Mouse (Mus musculus) left cerebral cortex, postnatal 10 days (tissue): ENCODE data around the gene Kcmf1. TPM values are rescaled to one million over a fixed set of nuclear protein-coding genes. Genes with fewer than 3 reads are reported as not detected.

Experiments
- DNase-seq, 2 experiments: peaks; one replicate each; pipeline ENCODE4 v3.0.0; 2021 to 2022; ENCODE audit warnings: low spot score in 2 of 2, mixed read lengths in 1 of 2; ENCODE audit errors: extremely low spot score in 1 of 2
- intact Hi-C: fragments of 180-260 bp; cut with DNase I; formaldehyde crosslinking; loops from one replicate; pipeline ENCODE4 v1.15.1; 2025
- total RNA-seq, 2 experiments: library from RNA; stranded (reverse); gene quantifications; 2 replicates each; pipeline ENCODE4 v1.2.3; 2021

The Kcmf1 gene
- total RNA-seq, 2 experiments from 2014 or later, result 61.6 to 64.7 TPM

DNA sequence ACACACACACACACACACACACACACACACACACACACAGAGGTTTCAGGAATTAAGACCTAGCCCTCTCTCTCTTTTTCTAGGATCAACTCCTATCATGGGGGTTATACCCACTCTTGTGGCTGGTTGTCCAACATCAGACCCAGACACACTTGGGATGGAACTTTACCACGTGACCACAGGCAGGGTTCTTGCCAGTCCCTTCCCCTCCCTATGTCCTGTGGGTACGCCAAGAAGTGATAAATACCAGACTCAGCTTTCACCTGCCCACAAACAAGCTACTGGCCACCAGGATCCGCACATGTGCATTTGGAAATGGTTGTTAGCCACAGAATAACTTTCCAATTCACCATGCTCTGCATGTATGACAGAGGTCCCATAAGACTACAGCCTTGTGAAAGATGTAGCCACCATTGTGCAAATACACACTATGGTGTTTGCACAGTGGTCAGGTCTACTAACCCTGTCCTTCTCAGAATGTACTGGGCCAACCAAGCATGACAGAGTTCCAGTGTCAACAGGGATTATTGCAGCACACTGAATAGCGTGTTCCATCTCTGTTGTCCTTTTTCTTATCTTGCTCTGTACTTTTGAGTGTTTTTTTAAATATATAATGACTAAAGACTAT is 90.1 kb downstream of the Kcmf1 start:
- intact Hi-C loops, result no loop called here
- DNase-seq, result no peak

DNA sequence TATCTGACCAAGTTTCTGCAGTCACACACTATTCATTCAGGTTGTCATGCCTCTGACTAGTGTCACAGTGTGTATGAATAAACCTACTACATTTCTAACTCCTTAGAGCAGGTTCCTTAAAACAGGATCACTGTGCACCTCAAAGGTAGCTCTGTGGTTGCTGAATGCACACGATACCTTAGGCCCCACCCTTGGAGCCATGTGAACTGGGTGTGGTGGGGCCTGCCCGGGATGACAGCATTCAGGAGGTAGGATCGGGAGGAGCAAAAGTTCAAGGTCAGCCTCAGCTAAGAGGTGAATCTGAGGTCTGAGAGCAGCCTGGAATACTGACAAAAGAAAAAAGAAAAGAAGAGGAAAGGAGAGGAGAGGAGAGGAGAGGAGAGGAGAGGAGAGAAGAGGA is 91.4 kb downstream of the Kcmf1 start:
- intact Hi-C loops, result no loop called here
- no peak for DNase-seq

DNA sequence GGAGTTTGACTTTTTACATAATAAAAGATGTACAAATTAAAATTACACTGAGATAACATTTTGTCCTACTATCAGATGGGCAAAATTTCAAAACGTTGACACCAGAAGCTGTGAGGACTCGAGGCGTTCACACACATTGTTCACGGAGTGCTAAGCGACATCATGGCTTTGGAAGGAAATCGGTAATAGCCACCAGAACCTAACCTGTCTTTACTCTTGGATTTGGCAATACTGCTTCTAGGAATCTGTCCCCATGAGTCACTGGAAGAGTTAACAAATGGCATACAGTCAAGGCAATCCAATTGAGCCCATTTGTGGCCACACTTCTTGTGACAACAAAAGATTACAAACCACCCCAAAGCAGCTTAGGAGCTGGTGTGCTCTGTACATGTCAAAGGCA is 96.1 kb downstream of the Kcmf1 start:
- no peak for DNase-seq
- intact Hi-C loops, result no loop called here

DNA sequence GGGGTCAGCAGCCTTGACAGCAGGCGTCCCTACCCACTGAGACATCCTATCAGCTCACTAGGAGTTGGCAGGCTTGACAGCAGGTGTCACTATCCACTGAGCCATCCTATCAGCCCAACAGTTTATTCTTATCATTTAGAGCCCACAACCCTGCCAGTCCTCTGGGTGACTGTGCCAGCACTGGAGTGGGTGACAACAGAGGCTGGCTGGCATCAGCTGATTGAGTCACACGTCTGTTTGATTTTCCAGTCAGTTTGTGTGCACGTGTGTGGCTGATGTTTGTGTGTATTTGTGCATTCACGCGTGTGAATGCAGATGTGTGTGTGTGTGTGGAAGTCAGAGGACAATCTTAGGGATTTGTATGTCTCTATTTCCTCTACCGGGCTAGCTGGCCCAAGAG is 97.7 kb downstream of the Kcmf1 start:
- intact Hi-C loops, result no loop called here
- DNase-seq, result no peak

DNA sequence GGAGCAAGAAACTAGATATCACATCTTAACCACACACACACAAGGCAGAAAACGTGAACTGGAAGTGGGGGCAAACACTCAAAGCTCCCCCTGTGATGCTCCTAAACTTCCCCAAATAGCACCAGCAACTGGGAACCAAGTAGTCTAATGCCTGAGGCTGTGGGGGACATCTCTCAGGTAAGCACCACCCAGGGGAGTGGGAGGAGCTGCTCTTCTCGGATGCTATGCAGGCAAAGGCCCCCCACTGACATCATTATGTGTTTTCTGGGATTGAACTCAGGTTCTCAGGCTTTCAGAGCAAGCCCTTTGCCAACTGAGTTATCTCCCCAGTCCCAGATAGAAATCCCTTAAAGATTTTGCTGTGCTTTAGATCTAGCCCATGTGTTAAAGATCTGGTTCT is 99.1 kb downstream of the Kcmf1 start:
- intact Hi-C loops, result no loop called here
- no peak for DNase-seq

DNA sequence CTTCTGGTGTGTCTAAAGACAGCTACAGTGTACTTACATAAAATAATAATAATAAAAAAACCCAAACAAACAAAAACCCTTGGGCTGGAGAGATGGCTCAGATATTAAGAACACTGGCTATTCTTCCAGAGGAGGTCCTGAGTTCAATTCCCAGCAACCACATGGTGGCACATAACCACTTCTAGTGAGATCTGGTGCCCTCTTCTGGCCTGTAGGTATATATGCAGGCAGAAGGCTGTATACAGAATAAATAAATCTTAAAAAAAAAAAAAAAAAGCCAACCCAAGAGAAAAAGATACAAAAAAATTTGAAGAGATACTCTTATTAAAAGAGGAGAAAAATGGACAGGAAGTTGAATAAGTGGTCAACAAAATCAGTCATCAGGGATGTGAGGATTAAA is 102.0 kb downstream of the Kcmf1 start:
- intact Hi-C loops, result no loop called here
- no peak for DNase-seq

DNA sequence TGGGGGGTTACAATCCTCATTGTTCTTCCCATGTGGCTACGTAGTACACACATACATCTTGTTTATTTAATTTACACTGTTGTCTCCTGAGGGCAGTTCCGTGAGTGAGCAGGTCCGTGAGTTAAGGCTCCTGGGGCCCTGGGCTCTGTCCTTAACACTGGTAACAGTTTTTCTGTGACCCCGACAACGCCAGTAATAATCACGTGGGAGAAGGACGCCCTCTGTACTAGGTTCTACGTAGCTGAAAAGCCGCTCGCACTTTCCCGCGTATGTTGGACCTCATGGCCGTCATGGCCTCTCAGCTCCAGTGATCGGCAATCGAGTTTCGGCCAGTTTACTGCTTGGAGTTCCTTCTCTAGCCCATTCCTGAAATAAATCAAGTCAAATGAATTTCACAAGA is 104.3 kb downstream of the Kcmf1 start:
- intact Hi-C loops, result no loop called here
- DNase-seq, result no peak

DNA sequence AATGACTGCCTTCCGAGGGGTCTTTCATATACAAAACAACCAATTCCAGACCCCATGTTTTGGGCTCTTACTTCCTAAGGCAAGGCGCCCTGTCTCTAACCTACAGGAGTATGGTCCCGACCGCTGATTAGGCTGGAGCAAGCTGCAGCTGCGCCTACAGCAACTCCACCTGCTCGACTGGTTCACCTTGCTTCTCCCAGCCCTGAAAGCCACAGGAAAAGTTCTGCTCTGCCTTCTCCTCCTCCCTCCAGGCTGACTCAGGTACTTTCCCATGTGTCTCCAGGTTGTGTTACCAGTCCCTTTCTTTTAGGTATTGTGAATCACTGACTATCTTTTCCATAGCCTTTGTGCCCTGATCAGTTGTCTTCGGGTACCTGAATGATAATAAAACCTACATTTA is 104.9 kb downstream of the Kcmf1 start:
- intact Hi-C loops, result no loop called here
- DNase-seq, result no peak

DNA sequence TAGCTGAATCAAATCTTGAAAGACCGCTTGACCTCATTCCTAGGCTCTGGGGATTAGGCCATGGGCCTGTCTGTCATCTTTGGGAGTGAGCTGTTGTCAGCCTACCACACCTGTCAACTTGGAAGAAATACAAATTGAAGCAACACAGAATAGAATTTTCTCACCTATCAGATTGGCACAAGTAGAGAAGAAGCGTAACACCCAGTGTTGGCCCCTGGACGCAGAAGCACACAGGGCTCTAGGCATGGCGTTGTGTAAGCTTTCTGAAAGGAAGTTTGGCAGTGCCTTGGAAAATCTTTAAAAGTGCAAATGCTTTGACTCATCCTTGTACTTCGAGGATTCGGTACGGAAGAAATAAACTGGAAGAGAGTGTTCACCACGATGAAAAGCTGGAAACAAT is 107.1 kb downstream of the Kcmf1 start:
- intact Hi-C loops, result no loop called here
- DNase-seq, result no peak

Other genes with a start within 250 kb of the Kcmf1 start
- gene Tcf7l1, start 110.7 kb downstream of the Kcmf1 start, total RNA-seq, result 1 to 10 TPM; 3.4 to 3.6 TPM
- 1,000 to 10,000 TPM; 1,612 to 1,640 TPM for gene Tmsb10, start 58.8 kb upstream of the Kcmf1 start, total RNA-seq